Mouse (Mus musculus): ENCODE results near the gene Nxph3. TPM values are rescaled to one million over a fixed set of nuclear protein-coding genes. Genes with fewer than 3 reads are reported as not detected.

Gene Nxph3
- total and polyA plus RNA-seq, 3 experiments = 0.17 TPM; not detected in 2

GRCm38 (mm10) chr11:95493010-95493409 is 21.4 kb downstream of the Nxph3 start:
- in situ Hi-C loops (cut with MboI; ENCODE audit: low pct_ligation_motif_present, low pct_unique_long_range_greater_than_20kb, low sequenced_read_pairs) = no loop called here
- H3K27ac ChIP-seq (ENCODE audit: insufficient read depth, low read depth) = no peak overlapping the region
- H3K9me3 ChIP-seq (replicated peaks; ENCODE audit: low read length) = no peaks in the 10 kb centered on the region
- no peak for DNase-seq (ENCODE audit: extremely low read depth)
- dilution Hi-C loops (cut with MboI; ENCODE audit: extremely low pct_ligation_motif_present, extremely low pct_unique_long_range_greater_than_20kb, low sequenced_read_pairs) = no loop called here
- TF ChIP-seq RCOR1 (conservative IDR thresholded peaks at IDR 0.05; ENCODE audit: low read depth, low read length) (no peak), PAX5 (IDR thresholded peaks at IDR 0.05; ENCODE audit: low read length) (no peak)
- peaks cover 46 to 97% of the 10 kb centered on the region in 2 experiments for H3K36me3 ChIP-seq (replicated peaks in 1 of 2; ENCODE audit: control insufficient read depth in 1 of 2, insufficient read depth in 1 of 2, low read length in 1 of 2)
- H3K4me3 ChIP-seq (replicated peaks in 1 of 3; ENCODE audit: low read depth in 2 of 3, low read length in 2 of 3, poor library complexity in 1 of 3) = no peak overlapping the region
- no peak overlapping the region for H3K9ac ChIP-seq (ENCODE audit: insufficient read depth, low read depth)
- no peaks in the 10 kb centered on the region for H3K27me3 ChIP-seq (replicated peaks)
- H3K4me1 ChIP-seq (ENCODE audit: control insufficient read depth in 1 of 2, insufficient read depth in 2 of 2) = no peaks in the 10 kb centered on the region
- H3K4me2 ChIP-seq (ENCODE audit: insufficient read depth, low read depth, poor library complexity, severe bottlenecking) = no peak overlapping the region
- no peaks in the 10 kb centered on the region for H3K79me2 ChIP-seq (replicated peaks; ENCODE audit: control insufficient read depth, extremely low read depth, insufficient read depth, poor library complexity, severe bottlenecking)

- Histone ChIP-seq H3K9me3 (replicated peaks; ENCODE audit: low read length) (no peaks in the 10 kb centered on the region), H3K27ac (ENCODE audit: insufficient read depth, low read depth) (no peak overlapping the region), H3K27me3 (replicated peaks) (no peaks in the 10 kb centered on the region), H3K4me1 (ENCODE audit: control insufficient read depth in 1 of 2, insufficient read depth in 2 of 2) (no peaks in the 10 kb centered on the region), H3K79me2 (replicated peaks; ENCODE audit: control insufficient read depth, extremely low read depth, insufficient read depth, poor library complexity, severe bottlenecking) (no peaks in the 10 kb centered on the region), H3K36me3 (replicated peaks in 1 of 2; ENCODE audit: control insufficient read depth in 1 of 2, insufficient read depth in 1 of 2, low read length in 1 of 2) (peaks cover 49 to 97% of the 10 kb centered on the region in 2 experiments), H3K4me2 (ENCODE audit: insufficient read depth, low read depth, poor library complexity, severe bottlenecking) (no peak overlapping the region), H3K4me3 (replicated peaks in 1 of 3; ENCODE audit: low read depth in 2 of 3, low read length in 2 of 3, poor library complexity in 1 of 3) (no peak overlapping the region), H3K9ac (ENCODE audit: insufficient read depth, low read depth) (no peak overlapping the region)
- no peak for DNase-seq (ENCODE audit: extremely low read depth)
- TF ChIP-seq NRF1 (IDR thresholded peaks at IDR 0.05; ENCODE audit: low read depth, low read length) (no peak), MXI1 (IDR thresholded peaks at IDR 0.05; ENCODE audit: low read depth, low read length) (no peak), TBP (conservative IDR thresholded peaks at IDR 0.05; ENCODE audit: low read depth, low read length) (no peak), GABPA (IDR thresholded peaks at IDR 0.05; ENCODE audit: insufficient replicate concordance, low read depth, low read length) (no peak), SIN3A (IDR thresholded peaks at IDR 0.05; ENCODE audit: low read length) (no peak), MAFK (IDR thresholded peaks at IDR 0.05; ENCODE audit: insufficient replicate concordance, low read length) (no peak), PAX5 (IDR thresholded peaks at IDR 0.05; ENCODE audit: low read length) (no peak)
- dilution Hi-C loops (cut with MboI; ENCODE audit: extremely low pct_ligation_motif_present, extremely low pct_unique_long_range_greater_than_20kb, low sequenced_read_pairs) = no loop called here
- in situ Hi-C loops (cut with MboI; ENCODE audit: low pct_ligation_motif_present, low pct_unique_long_range_greater_than_20kb, low sequenced_read_pairs) = no loop called here
These were observed 22.1 kb downstream of the Nxph3 start for GRCm38 (mm10) chr11:95492256-95492655.

- in situ Hi-C loops (cut with MboI; ENCODE audit: low pct_ligation_motif_present, low pct_unique_long_range_greater_than_20kb, low sequenced_read_pairs) = no loop called here
- H3K27ac ChIP-seq (ENCODE audit: insufficient read depth, low read depth) = no peak overlapping the region
- TF ChIP-seq USF2 (conservative IDR thresholded peaks at IDR 0.05; ENCODE audit: low read depth, low read length) = no peak
- TF ChIP-seq CHD2 (IDR thresholded peaks at IDR 0.05; ENCODE audit: low read length) = no peak
- no peak for TF ChIP-seq IRF4 (IDR thresholded peaks at IDR 0.05; ENCODE audit: low read depth, low read length)
- no peak for TF ChIP-seq E2F4 (IDR thresholded peaks at IDR 0.05; ENCODE audit: insufficient replicate concordance, low read depth, low read length)
- no peak for TF ChIP-seq KAT2A (IDR thresholded peaks at IDR 0.05; ENCODE audit: insufficient replicate concordance, low read length)
- no peak for TF ChIP-seq MAZ (IDR thresholded peaks at IDR 0.05; ENCODE audit: low read depth, low read length)
- no peak for TF ChIP-seq JUND (conservative IDR thresholded peaks at IDR 0.05; ENCODE audit: low read depth, low read length)
- no peak for TF ChIP-seq MXI1 (IDR thresholded peaks at IDR 0.05; ENCODE audit: low read depth, low read length)
- no peak for TF ChIP-seq MAX (IDR thresholded peaks at IDR 0.05; ENCODE audit: low read length)
- no peak for TF ChIP-seq MYC (IDR thresholded peaks at IDR 0.05; ENCODE audit: low read depth, low read length)
- no peak for TF ChIP-seq BHLHE40 (IDR thresholded peaks at IDR 0.05; ENCODE audit: low read depth, low read length)
- no peak for TF ChIP-seq USF1 (IDR thresholded peaks at IDR 0.05; ENCODE audit: low read depth, low read length)
- no peak for TF ChIP-seq MAFK (IDR thresholded peaks at IDR 0.05; ENCODE audit: insufficient replicate concordance, low read length)
- TF ChIP-seq SIN3A (IDR thresholded peaks at IDR 0.05; ENCODE audit: low read length) = no peak
- TF ChIP-seq TCF12 (IDR thresholded peaks at IDR 0.05; ENCODE audit: low read depth, low read length) = no peak
- no peak for TF ChIP-seq ZC3H11A (IDR thresholded peaks at IDR 0.05; ENCODE audit: low read depth, low read length)
- no peak for TF ChIP-seq UBTF (IDR thresholded peaks at IDR 0.05; ENCODE audit: low read depth, low read length)
- no peak overlapping the region for H3K4me3 ChIP-seq (replicated peaks in 1 of 3; ENCODE audit: low read depth in 2 of 3, low read length in 2 of 3, poor library complexity in 1 of 3)
- DNase-seq (ENCODE audit: extremely low read depth) = no peak
- no peak overlapping the region for H3K9ac ChIP-seq (ENCODE audit: insufficient read depth, low read depth)
- H3K36me3 ChIP-seq (replicated peaks in 1 of 2; ENCODE audit: control insufficient read depth in 1 of 2, insufficient read depth in 1 of 2, low read length in 1 of 2) = peaks cover 65 to 97% of the 10 kb centered on the region in 2 experiments
- no peaks in the 10 kb centered on the region for H3K27me3 ChIP-seq (replicated peaks)
- H3K4me1 ChIP-seq (ENCODE audit: control insufficient read depth in 1 of 2, insufficient read depth in 2 of 2) = no peaks in the 10 kb centered on the region
- H3K79me2 ChIP-seq (replicated peaks; ENCODE audit: control insufficient read depth, extremely low read depth, insufficient read depth, poor library complexity, severe bottlenecking) = no peaks in the 10 kb centered on the region
- no peaks in the 10 kb centered on the region for H3K9me3 ChIP-seq (replicated peaks; ENCODE audit: low read length)
- dilution Hi-C loops (cut with MboI; ENCODE audit: extremely low pct_ligation_motif_present, extremely low pct_unique_long_range_greater_than_20kb, low sequenced_read_pairs) = no loop called here
- no peak overlapping the region for H3K4me2 ChIP-seq (ENCODE audit: insufficient read depth, low read depth, poor library complexity, severe bottlenecking)
These were observed 24.3 kb downstream of the Nxph3 start for GRCm38 (mm10) chr11:95490104-95490503.

All from CH12.LX (cell line).